In the genomic region with DNA sequence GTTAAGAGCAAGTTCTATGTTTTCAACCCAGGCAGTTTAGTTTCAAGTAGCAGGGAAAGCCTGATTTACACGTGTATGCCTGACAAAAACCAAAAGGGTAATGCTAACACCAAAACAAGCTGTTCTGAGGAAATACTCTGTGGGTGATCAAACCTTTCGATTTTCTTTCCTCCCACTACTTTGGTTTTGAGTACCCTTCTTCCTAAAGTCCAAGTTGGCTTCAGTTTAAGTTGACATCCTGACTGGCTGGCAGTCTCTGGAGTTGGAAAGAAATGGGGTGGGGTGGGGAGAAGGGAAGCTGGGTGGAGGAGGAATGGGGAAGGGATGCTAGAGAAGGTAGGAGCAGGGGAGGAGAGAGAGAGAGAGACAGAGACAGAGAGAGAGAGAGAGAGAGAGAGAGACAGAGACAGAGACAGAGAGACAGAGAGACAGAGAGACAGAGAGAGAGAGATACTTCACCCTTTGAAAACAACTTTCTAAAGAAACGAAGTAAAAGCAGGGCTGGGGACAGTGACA, we compare ENCODE assay signal across 8 mouse cellular contexts. TPM values are rescaled to one million over a fixed set of nuclear protein-coding genes. Genes with fewer than 3 reads are reported as not detected.
DNase-seq lines count a peak whose midpoint lies in the region; ATAC-seq and TF ChIP-seq lines count a peak whose summit lies in the region.

No protein-coding gene starts in this region.

- peak overlapping the region; percentile 79 for H3K4me2 ChIP-seq in heart, embryonic 12.5 days
- H3K4me2 ChIP-seq in hindbrain, postnatal 0 days (ENCODE audit: low read depth, low read length) = peak overlapping the region; percentile 94
- H3K4me2 ChIP-seq in myocyte (ENCODE audit: low read depth) = peak overlapping the region; percentile 73

- no peaks in the 10 kb centered on the region for H3K4me1 ChIP-seq in heart, embryonic 12.5 days (replicated peaks)
- peaks cover 1% of the 10 kb centered on the region; the same call in 1 of the 2 replicates for H3K4me1 ChIP-seq in cortical plate, adult 2 months (ENCODE audit: control insufficient read depth, insufficient read depth, low read length)
- no peaks in the 10 kb centered on the region for H3K4me1 ChIP-seq in hindbrain, postnatal 0 days (ENCODE audit: insufficient read depth, low read length)

- peak overlapping the region; percentile 79 for H3K9ac ChIP-seq in heart, embryonic 12.5 days
- H3K9ac ChIP-seq in hindbrain, postnatal 0 days (replicated peaks; ENCODE audit: low read length) = peak overlapping the region; percentile 68

- H3K79me2 ChIP-seq in myocyte (ENCODE audit: control insufficient read depth, insufficient read depth) = no peaks in the 10 kb centered on the region

- no peak for DNase-seq in heart, postnatal 10 days
- no peak for DNase-seq in hindbrain, postnatal 0 days (ENCODE audit: low spot score)
- DNase-seq in layer of hippocampus, postnatal 25 days (ENCODE audit: extremely low spot score in 1 of 2, low spot score in 1 of 2) = no peak
- DNase-seq in gastrocnemius, adult 18-20 months (ENCODE audit: low spot score) = no peak
- DNase-seq in kidney, adult 18-20 months = no peak

- ATAC-seq in heart, embryonic 12.5 days (ENCODE audit: insufficient number of reproducible peaks, low FRiP score) = peak; percentile 58
- no peak for ATAC-seq in hindbrain, postnatal 0 days

- WGBS in heart, embryonic 12.5 days = 18% methylated on average over 3 of the region's 3 CpGs
- 11% methylated on average over 3 of the region's 3 CpGs for WGBS in hindbrain, postnatal 0 days

- no peaks in the 10 kb centered on the region for H3K9me3 ChIP-seq in heart, embryonic 12.5 days (replicated peaks)
- H3K9me3 ChIP-seq in hindbrain, postnatal 0 days (ENCODE audit: low read length) = no peaks in the 10 kb centered on the region

- no peak for TF ChIP-seq POLR2A in cortical plate, adult 2 months (IDR thresholded peaks at IDR 0.05; ENCODE audit: extremely low read depth, insufficient read depth, low read length)
- TF ChIP-seq POLR2A in myocyte (IDR thresholded peaks at IDR 0.05; ENCODE audit: insufficient read length, low read depth) = no peak

- TF ChIP-seq CTCF in cortical plate, adult 2 months (IDR thresholded peaks at IDR 0.05; ENCODE audit: extremely low read depth, insufficient read depth, low read length) = no peak
- no peak for TF ChIP-seq CTCF in hindbrain, postnatal 0 days (IDR thresholded peaks at IDR 0.05; ENCODE audit: low read depth)

- intact Hi-C loops in heart, postnatal 10 days (cut with DNase I) = loop anchor here (2.0 to 5.0 kb wide), 2 partner anchors 69 to 1999 kb away; a partner anchor contains a TSS

- H3K4me3 ChIP-seq in heart, embryonic 12.5 days = peak overlapping the region; percentile 66
- peak overlapping the region; percentile 51; the same call in 1 of the 2 replicates for H3K4me3 ChIP-seq in cortical plate, adult 2 months (ENCODE audit: insufficient read depth, low read length)
- peak overlapping the region; percentile 65 for H3K4me3 ChIP-seq in hindbrain, postnatal 0 days (ENCODE audit: low read length)
- peak overlapping the region; percentile 41 for H3K4me3 ChIP-seq in myocyte

- peak overlapping the region; percentile 35 for H3K27ac ChIP-seq in heart, embryonic 12.5 days (ENCODE audit: poor library complexity, severe bottlenecking)
- H3K27ac ChIP-seq in cortical plate, adult 2 months (ENCODE audit: insufficient read depth, low read length) = no peak overlapping the region
- H3K27ac ChIP-seq in hindbrain, postnatal 0 days = peak overlapping the region; percentile 41; the same call in 1 of the 2 replicates

- no peaks in the 10 kb centered on the region for H3K36me3 ChIP-seq in heart, embryonic 12.5 days
- H3K36me3 ChIP-seq in hindbrain, postnatal 0 days (ENCODE audit: insufficient read depth, low read length) = no peaks in the 10 kb centered on the region
- H3K36me3 ChIP-seq in myocyte (ENCODE audit: control insufficient read depth, insufficient read depth) = no peaks in the 10 kb centered on the region

- no peak overlapping the region for H3ac ChIP-seq in myocyte (ENCODE audit: control insufficient read depth, insufficient read length)

- no peaks in the 10 kb centered on the region for H3K27me3 ChIP-seq in heart, embryonic 12.5 days (replicated peaks)
- no peaks in the 10 kb centered on the region for H3K27me3 ChIP-seq in hindbrain, postnatal 0 days (ENCODE audit: insufficient read depth, low read length)
- H3K27me3 ChIP-seq in myocyte (ENCODE audit: control insufficient read depth, insufficient read depth, insufficient read length) = no peaks in the 10 kb centered on the region

TF ChIP-seq in myocyte, 11 proteins besides CTCF, POLR2A, EP300 and RAD21:
- TF ChIP-seq E2F4 (IDR thresholded peaks at IDR 0.05; ENCODE audit: insufficient read depth) = no peak
- TF ChIP-seq MAX (IDR thresholded peaks at IDR 0.05; ENCODE audit: low read depth) = no peak
- TF ChIP-seq POLR2AphosphoS2 (IDR thresholded peaks at IDR 0.05; ENCODE audit: insufficient read length, low read depth) = no peak
TF ChIP-seq in myocyte: peak in this region for 0.

RNA-seq across cellular contexts. Expression of a gene that starts 0.4 kb away (rescaled TPM):
- polyA plus RNA-seq in heart, embryonic 12.5 days (2016; fragmentation: Nextera tagmentation; extraction: Ambion mirVana) = 17.5 and 18.8 TPM in 2 replicates
- 10 to 100 TPM; 24.4 to 27.8 TPM for total RNA-seq in heart, postnatal 10 days (2021)
- polyA plus RNA-seq in cortical plate, adult 2 months (2012; rRNA removed) = 9.4 and 9.6 TPM in 2 replicates
- total RNA-seq in hindbrain, postnatal 0 days (2014; rRNA removed) = 6.5 and 8.0 TPM in 2 replicates
- 10.6 and 11.8 TPM in 2 replicates for polyA plus RNA-seq in hindbrain, postnatal 0 days (2015; fragmentation: Nextera tagmentation; extraction: Ambion mirVana)
- polyA plus RNA-seq in myocyte (2012; fragmentation: generic; extraction: Trizol) = 7.9 TPM
- total RNA-seq in layer of hippocampus, postnatal 25 days (2021) = 1 to 10 TPM; 7.3 to 8.9 TPM
- 1 to 10 TPM; 4.9 to 7.2 TPM for total RNA-seq in gastrocnemius, adult 18-20 months (2021)

RNA-seq across cellular contexts. Expression of a gene that starts 6.8 kb away (rescaled TPM):
- 9.7 and 10.4 TPM in 2 replicates for polyA plus RNA-seq in heart, embryonic 12.5 days (2016; fragmentation: Nextera tagmentation; extraction: Ambion mirVana)
- total RNA-seq in heart, postnatal 10 days (2021) = 10 to 100 TPM in 1 of 2 experiments, 1 to 10 TPM in 1; 9.8 to 11.3 TPM
- 11.4 and 13.4 TPM in 2 replicates for polyA plus RNA-seq in cortical plate, adult 2 months (2012; rRNA removed)
- 7.0 and 11.2 TPM in 2 replicates for total RNA-seq in hindbrain, postnatal 0 days (2014; rRNA removed)
- 12.3 TPM in 2 replicates for polyA plus RNA-seq in hindbrain, postnatal 0 days (2015; fragmentation: Nextera tagmentation; extraction: Ambion mirVana)
- polyA plus RNA-seq in myocyte (2012; fragmentation: generic; extraction: Trizol) = 5.3 TPM
- 10 to 100 TPM; 10.9 to 12.0 TPM for total RNA-seq in layer of hippocampus, postnatal 25 days (2021)
- total RNA-seq in gastrocnemius, adult 18-20 months (2021) = 1 to 10 TPM; 3.1 to 4.3 TPM

RNA-seq across cellular contexts. Expression of a gene that starts 39.2 kb away (rescaled TPM):
- polyA plus RNA-seq in heart, embryonic 12.5 days (2016; fragmentation: Nextera tagmentation; extraction: Ambion mirVana) = 0.15 and 0.24 TPM in 2 replicates
- not detected for total RNA-seq in heart, postnatal 10 days (2021)
- polyA plus RNA-seq in cortical plate, adult 2 months (2012; rRNA removed) = not detected in 2 replicates
- total RNA-seq in hindbrain, postnatal 0 days (2014; rRNA removed) = not detected in 2 replicates
- polyA plus RNA-seq in hindbrain, postnatal 0 days (2015; fragmentation: Nextera tagmentation; extraction: Ambion mirVana) = 0.16 TPM in 2 replicates
- not detected for polyA plus RNA-seq in myocyte (2012; fragmentation: generic; extraction: Trizol)
- total RNA-seq in layer of hippocampus, postnatal 25 days (2021) = not detected
- not detected for total RNA-seq in gastrocnemius, adult 18-20 months (2021)
